Mouse (Mus musculus) frontal cortex, postnatal 25 days (tissue): ENCODE measurements around the gene Ip6k1.
"Not testable (repeated sequence)": the region's sequence is repeated elsewhere in the genome, so short reads cannot be mapped to it uniquely, and the experiment has no call there.

ENCODE experiments used
- DNase-seq, 2 experiments: peaks; one replicate each; pipeline ENCODE4 v3.0.0; 2022; ENCODE audit warnings: low spot score in 2 of 2

Gene Ip6k1

GRCm38 (mm10) chr9:107982681-107983346, 19.5 kb upstream of the Ip6k1 start, which contains the start of gene Gm20661:
Gene Gm20661 (plus strand): TSS chr9:107983058.
- no peak for DNase-seq

DNA sequence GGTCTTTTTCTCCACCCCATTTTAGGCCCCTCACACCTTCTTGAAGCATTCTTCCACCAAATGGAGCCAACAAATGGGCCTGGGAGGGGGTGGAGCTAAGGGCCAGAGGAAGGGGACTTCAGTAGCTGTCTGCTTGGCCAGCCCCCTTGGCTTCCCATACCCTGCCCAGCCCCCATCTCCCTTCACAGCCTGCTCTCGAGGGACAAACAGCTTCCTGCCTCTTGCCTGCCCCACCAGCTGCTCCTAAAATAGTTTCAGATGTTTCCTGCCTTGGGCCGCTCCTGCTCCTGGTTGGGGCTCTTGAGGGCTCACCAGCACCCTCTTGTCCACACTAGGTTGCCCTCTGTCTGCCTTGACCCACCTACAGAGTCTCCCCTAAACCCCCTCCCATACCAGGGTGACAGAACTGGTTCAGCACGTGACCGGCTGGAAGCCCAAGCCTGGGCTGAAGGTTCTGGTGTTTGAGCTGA, 18.8 kb upstream of the Ip6k1 start:
- DNase-seq: no peak

- no peak for DNase-seq
Measured at GRCm38 (mm10) chr9:107984052-107984753, 18.1 kb upstream of the Ip6k1 start.

- no peak for DNase-seq
Measured at GRCm38 (mm10) chr9:107984754-107985055, 17.6 kb upstream of the Ip6k1 start.

DNA sequence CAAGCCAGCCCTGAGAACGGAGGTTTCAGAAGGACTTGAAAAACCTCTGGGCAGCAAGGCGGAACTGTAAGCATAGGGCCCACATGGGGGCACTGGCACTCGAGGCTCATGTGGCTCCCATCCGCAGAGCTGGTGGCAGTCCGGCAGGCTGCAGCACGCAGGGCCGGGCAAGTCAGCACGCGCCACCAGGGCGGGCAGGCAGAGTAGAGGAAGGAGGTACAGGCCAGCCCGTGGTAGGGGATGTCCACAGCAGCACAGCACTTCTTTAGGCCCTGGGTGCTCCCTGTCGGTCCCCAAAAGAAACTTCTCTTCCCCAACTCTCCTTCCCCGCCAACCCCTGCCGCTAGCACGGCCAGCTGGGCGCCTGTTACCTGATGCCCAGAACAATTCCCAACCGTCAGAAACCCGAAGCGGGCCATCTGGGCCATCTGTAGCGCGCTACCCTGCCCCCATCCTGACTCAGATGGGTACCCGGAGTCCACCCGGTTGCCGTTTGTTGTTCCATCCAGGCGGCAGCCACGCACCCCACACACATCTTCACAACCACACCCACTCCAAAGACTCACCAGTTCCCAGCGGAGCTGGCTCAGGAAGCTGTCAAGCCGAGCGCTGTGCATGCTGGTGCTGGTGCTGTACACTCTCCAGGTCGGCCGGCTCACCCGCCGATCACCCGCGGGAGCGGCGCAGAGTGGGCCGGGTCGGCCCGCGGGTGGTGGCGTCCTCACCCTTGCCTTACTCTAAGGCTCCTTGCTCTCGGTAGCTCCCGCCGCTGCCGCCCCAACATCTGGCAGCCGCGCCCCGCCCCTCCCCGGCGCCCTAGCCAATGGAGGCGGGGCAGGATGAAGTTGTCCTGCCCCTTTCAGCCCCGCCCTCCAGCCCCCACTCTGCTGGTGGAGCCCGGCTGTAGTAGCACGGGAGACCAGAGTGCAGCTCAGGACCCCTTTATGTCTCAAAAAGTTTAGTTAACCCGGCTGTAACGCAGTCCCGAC, 16.9 kb upstream of the Ip6k1 start, which contains the start of gene Inka1:
Gene Inka1 (minus strand): TSS at position 749 of the 989 bp plus-strand sequence.
- DNase-seq: peak; percentile 55 to 63

DNA sequence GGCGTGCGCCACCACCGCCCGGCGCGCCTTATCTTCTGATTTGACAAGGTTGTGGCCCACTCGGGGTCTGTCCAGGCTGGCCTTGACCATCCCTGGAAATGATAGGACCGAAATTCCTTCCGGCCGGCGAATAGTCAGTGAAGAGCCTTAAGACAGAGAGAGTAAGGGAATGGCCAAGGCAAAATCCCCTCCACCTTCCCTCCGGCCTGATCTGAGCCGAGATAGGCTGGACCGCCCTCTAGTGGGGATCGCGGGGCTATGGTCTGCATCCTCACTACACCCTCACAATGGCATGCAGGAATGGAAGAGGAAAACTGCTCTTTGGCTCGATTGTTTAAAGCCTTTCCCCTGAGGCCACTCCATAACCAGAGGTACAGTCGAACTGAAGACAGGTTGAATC, 15.9 kb upstream of the Ip6k1 start:
- DNase-seq: peak; percentile 48 to 64

DNA sequence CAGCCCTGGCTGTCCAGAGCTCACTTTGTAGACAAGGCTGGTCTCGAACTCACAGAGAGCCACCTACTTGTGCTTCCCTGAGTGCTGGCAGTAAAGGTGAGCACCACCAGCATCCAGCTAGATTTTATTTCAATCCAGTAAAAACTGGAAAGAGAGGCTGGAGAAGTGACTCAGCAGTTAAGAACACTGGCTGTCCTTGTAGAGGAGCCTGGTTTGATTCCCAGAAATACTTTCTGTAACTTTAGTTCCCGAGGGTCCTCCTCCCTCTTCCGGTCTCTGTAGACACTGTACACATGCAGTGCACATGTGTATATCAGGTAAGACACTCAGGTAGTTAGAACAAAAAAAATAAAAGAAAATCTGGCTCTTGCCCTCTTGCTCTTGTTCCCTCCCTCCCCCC, 14.4 kb upstream of the Ip6k1 start:
- no peak for DNase-seq

- no peak for DNase-seq
Measured at GRCm38 (mm10) chr9:107992197-107992596, 10.1 kb upstream of the Ip6k1 start, which contains the start of gene Cdhr4. Gene Cdhr4 (plus strand): TSS chr9:107992497.

GRCm38 (mm10) chr9:107993013-107993412, 9.3 kb upstream of the Ip6k1 start:
- DNase-seq: no peak

DNA sequence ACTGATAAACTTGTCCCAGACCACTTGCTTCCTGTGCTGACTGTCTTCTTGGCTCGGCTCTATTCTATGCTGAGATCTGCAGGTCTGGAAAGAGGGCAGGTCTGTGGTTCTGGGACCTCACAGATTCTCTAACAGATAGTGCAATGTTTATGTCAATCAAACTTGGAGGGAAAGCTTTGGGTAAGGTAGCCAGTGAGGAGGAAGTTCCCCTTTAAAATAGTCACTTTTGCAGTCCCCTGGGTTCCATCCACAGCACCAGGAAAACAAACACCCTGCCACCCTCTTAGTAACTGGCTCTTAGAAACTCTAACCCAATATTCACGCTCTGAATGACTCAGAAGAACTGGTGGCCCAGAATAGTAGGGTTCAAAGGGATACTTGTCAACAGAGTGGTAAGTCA, 7.8 kb upstream of the Ip6k1 start:
- no peak for DNase-seq

DNA sequence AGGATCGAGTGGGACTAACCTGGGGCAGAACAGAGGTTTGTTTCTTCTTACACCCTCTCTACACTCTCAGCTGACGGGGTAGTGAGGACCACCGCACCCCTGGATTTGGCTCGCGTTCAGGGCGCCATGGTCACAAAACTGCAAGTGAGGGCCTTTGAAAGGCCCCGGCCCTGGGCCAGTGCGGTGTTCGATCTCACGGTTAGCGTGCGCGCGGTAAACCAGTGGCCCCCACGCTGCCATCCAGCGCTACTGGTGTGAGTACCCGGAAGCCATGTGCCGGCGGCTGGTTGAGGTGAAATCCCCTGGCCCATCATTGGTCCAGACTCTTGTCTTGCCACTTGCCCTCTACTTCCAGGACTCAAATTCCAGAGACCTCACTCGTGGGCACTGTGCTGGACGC, 6.8 kb upstream of the Ip6k1 start:
- no peak for DNase-seq

- no peak for DNase-seq
Measured at GRCm38 (mm10) chr9:107996049-107996448, 6.3 kb upstream of the Ip6k1 start, which contains the start of gene Gm20662. Gene Gm20662 (plus strand): TSS chr9:107996349.

DNA sequence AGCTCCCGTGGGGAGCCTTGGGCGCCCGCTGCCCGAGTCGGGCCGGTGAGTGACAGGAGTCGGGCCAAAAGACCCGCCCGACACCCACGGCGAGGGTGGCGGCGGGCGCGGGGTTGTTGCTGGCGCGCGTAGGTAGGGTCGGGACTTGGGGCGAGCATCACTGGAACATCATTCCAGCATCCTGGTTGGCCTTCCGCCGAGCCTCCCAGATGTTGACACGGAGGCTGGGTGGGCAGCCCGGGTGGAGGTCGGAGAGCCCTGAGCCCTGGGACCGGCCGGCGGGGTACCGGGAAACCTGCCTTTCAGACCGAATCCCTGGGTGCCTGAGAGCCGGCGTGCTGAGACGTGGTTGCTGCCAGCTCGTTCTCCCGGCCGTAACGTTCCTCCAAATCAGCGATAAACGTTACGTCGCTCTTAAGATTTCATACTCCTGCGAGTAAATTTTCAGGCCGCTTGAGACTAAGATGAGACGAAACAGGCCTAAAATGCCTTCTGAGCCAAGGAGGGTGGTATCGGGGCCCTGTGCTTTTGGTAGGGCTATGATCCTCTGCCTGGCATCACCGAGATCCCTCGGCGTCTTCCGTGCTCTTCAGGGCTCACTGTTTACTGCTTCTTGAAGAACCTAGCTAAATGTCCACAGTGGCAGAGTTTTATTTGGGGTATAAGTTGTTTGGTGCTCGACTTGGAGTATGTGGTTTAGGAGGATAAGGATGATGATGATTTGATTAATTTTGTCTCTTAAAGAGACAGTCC, 653 bp downstream of the Ip6k1 start:
- DNase-seq: peak in 1 of 2 experiments; percentile 15

DNA sequence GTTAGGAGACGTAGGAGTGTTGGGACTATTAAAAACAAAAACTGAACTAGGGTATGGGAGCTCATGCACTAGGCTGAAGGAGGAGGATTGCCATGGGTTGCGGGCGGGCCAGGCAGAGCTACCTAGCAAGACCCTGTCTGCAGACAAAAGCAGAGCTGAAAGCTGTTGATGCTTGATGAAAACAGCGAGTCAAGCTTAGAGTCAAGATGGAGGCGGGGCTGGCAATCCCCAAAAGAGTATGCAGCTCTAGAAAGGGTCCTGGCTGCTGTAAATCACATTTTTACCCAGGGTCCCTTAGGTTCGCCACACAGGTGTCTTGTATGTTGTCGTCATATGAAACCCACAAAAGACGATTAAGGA, 1.2 kb downstream of the Ip6k1 start:
- DNase-seq: no peak

GRCm38 (mm10) chr9:108008041-108008440, 5.7 kb downstream of the Ip6k1 start:
- no peak for DNase-seq

DNA sequence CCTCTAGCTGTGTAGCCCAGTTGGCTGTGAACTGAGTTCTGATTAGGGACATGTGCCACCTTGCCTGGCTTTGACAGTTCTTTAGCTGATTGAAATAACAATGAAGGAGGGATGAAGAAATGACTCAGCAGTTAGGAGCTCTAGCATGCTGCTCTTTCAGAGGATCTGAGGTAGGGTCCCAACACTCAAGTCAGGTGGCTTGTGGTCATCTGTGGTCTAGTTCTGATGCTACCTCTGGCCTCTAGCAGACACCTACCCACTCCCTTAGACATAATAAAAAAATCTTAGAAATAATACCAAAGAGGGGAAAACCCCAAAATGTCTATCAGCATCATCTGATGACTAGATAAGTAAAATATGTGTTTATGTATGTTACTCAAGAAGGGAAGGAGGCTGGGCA, 8.1 kb downstream of the Ip6k1 start:
- no peak for DNase-seq

DNA sequence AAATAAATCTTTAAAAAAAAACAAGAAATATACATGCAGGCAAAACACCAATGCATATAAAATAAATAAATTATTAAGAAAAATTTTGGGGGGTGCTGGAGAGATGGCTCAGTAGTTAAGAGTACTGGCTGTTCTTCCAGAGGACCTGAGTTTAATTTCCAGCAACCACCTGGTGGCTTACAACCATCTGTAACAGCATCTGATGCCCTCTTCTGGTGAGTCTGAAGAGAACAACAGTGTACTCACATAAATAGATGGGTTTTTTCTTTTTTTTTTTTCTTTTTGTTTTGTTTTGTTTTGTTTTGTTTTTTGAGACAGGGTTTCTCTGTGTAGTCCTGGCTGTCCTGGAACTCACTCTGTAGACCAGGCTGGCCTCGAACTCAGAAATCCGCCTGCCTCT, 11.3 kb downstream of the Ip6k1 start:
- DNase-seq: not testable (repeated sequence)

- no peak for DNase-seq
Measured at GRCm38 (mm10) chr9:108017127-108017526, 14.8 kb downstream of the Ip6k1 start.

DNA sequence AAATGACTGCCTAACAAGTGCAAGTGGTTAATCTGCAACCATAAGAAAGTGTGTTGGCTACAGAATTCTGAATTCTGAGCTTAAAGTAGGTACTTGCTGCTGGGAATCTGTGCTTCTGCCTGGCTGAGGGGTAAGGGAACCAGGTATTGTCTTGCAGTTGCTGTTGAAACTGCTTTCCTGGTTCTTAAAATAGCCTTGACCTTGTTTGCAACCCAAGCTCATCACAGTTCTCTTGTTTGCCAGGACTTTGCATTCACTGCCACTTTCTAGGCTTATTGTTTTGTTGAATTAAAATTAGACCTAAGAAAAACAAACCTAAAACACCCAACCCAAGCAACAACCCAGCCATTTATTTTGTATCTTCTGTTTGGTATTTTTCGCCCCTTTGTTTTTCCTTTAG, 18.4 kb downstream of the Ip6k1 start:
- DNase-seq: no peak

DNA sequence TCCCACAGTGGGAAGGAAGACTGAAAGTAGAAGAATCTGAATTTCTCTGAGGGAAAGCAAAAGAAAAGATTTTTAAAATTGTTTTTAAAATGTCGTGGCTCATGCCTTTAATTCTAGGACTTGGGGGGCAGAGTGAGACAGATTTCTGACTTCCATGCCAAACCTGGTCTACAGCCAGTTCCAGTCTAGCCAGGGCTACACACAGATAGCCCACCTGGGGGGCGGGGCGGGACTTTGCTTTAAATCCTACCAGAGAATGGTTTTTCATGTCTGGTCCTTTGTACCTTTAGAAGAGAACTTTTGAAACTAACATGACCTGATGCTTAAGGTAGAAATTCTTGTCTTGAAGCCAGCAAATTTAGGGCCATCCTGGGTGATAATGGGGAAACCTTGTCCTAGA, 20.9 kb downstream of the Ip6k1 start:
- DNase-seq: no peak

DNA sequence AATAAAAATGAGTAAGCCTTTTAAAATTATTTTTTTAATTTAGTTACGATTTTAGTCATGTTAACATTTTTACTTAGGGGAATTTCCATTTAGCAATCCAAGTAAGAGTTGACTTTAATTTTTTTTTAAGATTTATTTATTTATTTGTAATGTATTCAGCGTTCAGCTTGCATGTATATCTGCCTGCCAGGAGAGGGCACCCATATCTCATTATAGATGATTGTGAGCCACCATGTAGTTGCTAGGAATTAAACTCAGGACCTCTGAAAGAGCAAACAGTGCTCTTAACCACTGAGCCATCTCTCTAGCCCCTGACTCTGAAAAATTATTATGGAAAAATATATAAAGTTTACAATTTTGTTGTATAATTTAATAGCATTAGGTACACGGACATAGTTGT, 24.3 kb downstream of the Ip6k1 start:
- no peak for DNase-seq
